ENCODE assay signal across 9 mouse cellular contexts in genomic region chr4:135850411-135851095, GRCm38 (mm10). TPM values are rescaled to one million over a fixed set of nuclear protein-coding genes. Genes with fewer than 3 reads are reported as not detected.
DNase-seq lines count a peak whose midpoint lies in the region; ATAC-seq lines count a peak whose summit lies in the region.
"Had no signal": no experiment of that assay in that cellular context is flagged by ENCODE, and none has a peak within 500 bp of the region (broad histone marks: within the 10 kb centered on the region; RNA-seq: fewer than 3 reads in every experiment).

No protein-coding gene starts in this region.

- H3K27me3 ChIP-seq in neural tube, embryonic 13.5 days = no peaks in the 10 kb centered on the region

- no peaks in the 10 kb centered on the region for H3K9me3 ChIP-seq in neural tube, embryonic 13.5 days

- no peak for ATAC-seq in cerebellum, adult (ENCODE audit: insufficient number of reproducible peaks, low FRiP score, low TSS enrichment)
- ATAC-seq in neural tube, embryonic 13.5 days (ENCODE audit: low read depth) = peak; percentile 75

- intact Hi-C loops in left cerebral cortex, postnatal 10 days (cut with DNase I) = no loop called here

- DNase-seq in cerebellum, adult 11 months = peak; percentile 7
- peak; percentile 60 for DNase-seq in right cerebral cortex, adult 18-20 months
- no peak for DNase-seq in right cerebral cortex, postnatal 25 days
- peak; percentile 66 to 81 for DNase-seq in left cerebral cortex, postnatal 10 days (ENCODE audit: extremely low spot score in 1 of 2, low spot score in 2 of 2)
- DNase-seq in adrenal gland, postnatal 10 days = no peak
- no peak for DNase-seq in cerebellum, adult 8-10 months
- DNase-seq: lung, embryonic 14.5 days had no signal

- H3K4me1 ChIP-seq in neural tube, embryonic 13.5 days (replicated peaks) = peaks cover 30% of the 10 kb centered on the region

- 21% methylated on average over 13 of the region's 13 CpGs for WGBS in neural tube, embryonic 13.5 days

- H3K36me3 ChIP-seq in neural tube, embryonic 13.5 days = no peaks in the 10 kb centered on the region

- peak overlapping the region; percentile 54 for H3K9ac ChIP-seq in neural tube, embryonic 13.5 days
- H3K9ac ChIP-seq: lung, embryonic 14.5 days had no signal

- peak overlapping the region; percentile 87 for H3K27ac ChIP-seq in neural tube, embryonic 13.5 days (replicated peaks)

- H3K4me2 ChIP-seq in neural tube, embryonic 13.5 days = peak overlapping the region; percentile 44
- H3K4me2 ChIP-seq: lung, embryonic 14.5 days had no signal

- no peak overlapping the region for H3K4me3 ChIP-seq in neural tube, embryonic 13.5 days

RNA-seq across cellular contexts. Expression of gene Srsf10, which starts 5.0 kb away (rescaled TPM):
- total RNA-seq in left cerebral cortex, postnatal 10 days (2021) = 10 to 100 TPM; 70.1 to 74.8 TPM
- 198 and 233 TPM in 2 replicates for polyA plus RNA-seq in neural tube, embryonic 13.5 days (2015; fragmentation: Nextera tagmentation; extraction: Ambion mirVana)
- 100 to 1,000 TPM in 1 of 2 experiments, 10 to 100 TPM in 1; 94.0 to 117 TPM for total RNA-seq in adrenal gland, postnatal 10 days (2021)

RNA-seq across cellular contexts. Expression of gene Pnrc2, which starts 23.1 kb away (rescaled TPM):
- 10 to 100 TPM; 47.1 to 47.9 TPM for total RNA-seq in left cerebral cortex, postnatal 10 days (2021)
- polyA plus RNA-seq in neural tube, embryonic 13.5 days (2015; fragmentation: Nextera tagmentation; extraction: Ambion mirVana) = 109 and 122 TPM in 2 replicates
- total RNA-seq in adrenal gland, postnatal 10 days (2021) = 100 to 1,000 TPM in 1 of 2 experiments, 10 to 100 TPM in 1; 98.7 to 149 TPM

RNA-seq across cellular contexts. Expression of gene Cnr2, which starts 44.6 kb away (rescaled TPM):
- total RNA-seq in left cerebral cortex, postnatal 10 days (2021) = under 1 TPM in 1 of 2 experiments, not detected in 1; 0.11 TPM
- 0.12 and 0.25 TPM in 2 replicates for polyA plus RNA-seq in neural tube, embryonic 13.5 days (2015; fragmentation: Nextera tagmentation; extraction: Ambion mirVana)
- total RNA-seq in adrenal gland, postnatal 10 days (2021) = 1 to 10 TPM; 2.4 to 3.9 TPM

Comparison
In these comparisons a context has a peak if more than half of its experiments do, and no peak if none do; other contexts are left out.
1. DNase-seq: peak in cerebellum, adult 11 months (single experiment), right cerebral cortex, adult 18-20 months (single experiment) and left cerebral cortex, postnatal 10 days (2 of 2); none in right cerebral cortex, postnatal 25 days (single experiment), adrenal gland, postnatal 10 days (single experiment) and cerebellum, adult 8-10 months (single experiment).